Mouse (Mus musculus): ENCODE measurements around the gene Erbb2.

DNA sequence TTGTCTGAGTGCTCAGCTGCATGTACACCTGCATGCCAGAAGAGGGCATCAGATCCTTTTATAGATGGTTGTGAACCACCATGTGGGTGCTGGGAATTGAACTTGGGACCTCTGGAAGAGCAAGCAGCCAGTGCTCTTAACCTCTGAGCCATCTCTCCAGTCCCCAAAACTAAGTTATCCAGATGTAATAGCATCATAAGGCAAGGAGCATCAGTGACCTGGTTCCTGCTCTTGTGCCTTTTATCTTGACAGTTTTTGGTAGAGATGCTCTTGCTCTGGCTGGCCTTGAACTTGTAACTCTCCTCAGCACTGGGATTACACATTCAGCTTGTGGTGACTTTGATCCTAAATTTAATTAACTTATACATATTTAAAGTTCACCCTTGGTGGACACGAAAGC lies 31.4 kb downstream of the Erbb2 start:
- TF ChIP-seq GATA1 (IDR thresholded peaks at IDR 0.05; ENCODE audit: borderline replicate concordance, low read length) (no peak), FLI1 (IDR thresholded peaks at IDR 0.05; ENCODE audit: low read length) (no peak)
